Mouse (Mus musculus): ENCODE results near the gene Bend5.

DNA sequence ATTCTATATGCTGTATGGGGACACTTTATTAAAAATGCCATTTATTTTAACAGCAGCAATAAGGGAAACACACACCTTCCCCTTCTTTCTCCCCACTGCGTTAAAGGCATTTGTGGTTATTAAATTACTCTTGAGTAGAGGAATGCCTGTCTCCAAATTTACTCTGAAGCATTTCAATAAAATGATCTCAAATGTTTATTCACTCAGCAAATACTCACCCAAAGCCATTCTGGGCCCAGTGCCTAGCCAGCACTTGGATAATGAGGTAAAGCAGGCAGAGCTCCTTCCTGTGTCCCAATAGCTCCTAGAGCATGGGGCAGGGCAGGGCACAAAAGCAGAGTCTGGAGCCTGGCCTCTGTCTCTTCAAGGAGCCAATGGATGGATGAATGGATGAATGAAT is 58.2 kb downstream of the Bend5 start:
- TF ChIP-seq CTCF (conservative IDR thresholded peaks at IDR 0.05; ENCODE audit: insufficient read depth, insufficient read length, low read depth, low read length): no peak
- no peak for TF ChIP-seq POLR2A (IDR thresholded peaks at IDR 0.05; ENCODE audit: low read depth, low read length)
